Mouse (Mus musculus) c-Kit-negative CD71-positive TER-119-positive erythroid progenitor cells, embryonic 14.5 days (primary cell): ENCODE measurements around the gene Cisd1.
A peak's percentile ranks its signal among the peaks of the same experiment; 100 is the strongest.

Experiments used
- DNase-seq: peaks from one replicate; pipeline ENCODE4 v3.0.0-alpha.2; 2013; ENCODE audit warnings: low read depth, low spot score

Cisd1 gene

DNA sequence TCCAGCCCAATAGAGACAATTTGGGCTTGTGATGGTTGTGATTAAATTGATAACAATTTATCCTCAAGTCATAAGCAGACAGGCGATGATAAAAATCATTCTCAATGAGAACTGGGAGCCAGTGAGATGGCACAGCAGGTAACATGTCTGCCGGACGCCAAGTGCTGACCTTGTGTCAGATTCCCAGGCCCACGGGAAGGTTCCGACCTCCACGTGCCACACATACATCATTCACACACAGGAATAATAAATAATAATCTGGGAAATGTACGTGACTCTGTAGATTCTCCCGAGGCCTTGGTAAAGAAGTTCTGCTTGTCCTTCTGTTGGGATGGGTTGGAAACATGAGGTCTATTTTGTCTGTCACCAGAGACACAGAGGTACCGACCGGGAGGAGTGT, 17.4 kb downstream of the Cisd1 start:
- DNase-seq = no peak

DNA sequence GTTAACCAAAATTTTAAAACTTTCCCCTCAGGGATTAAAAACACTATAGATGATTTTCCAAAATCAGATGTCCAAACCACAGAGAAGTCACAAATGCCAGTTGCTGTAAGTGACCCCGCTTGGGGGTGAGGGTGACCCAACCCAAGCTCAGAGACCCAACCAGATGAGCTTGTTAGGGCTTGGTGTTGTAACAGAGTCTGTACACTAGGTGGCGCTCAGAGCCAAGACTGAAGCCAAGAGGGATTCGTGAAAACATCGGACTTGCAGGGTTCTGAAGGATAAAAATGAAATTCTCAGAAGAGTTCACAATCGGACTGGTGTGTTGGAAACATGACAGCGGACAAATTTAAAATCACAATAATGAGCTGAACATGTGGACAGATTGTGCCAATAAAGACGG, 18.0 kb downstream of the Cisd1 start:
- DNase-seq = peak; percentile 51

DNA sequence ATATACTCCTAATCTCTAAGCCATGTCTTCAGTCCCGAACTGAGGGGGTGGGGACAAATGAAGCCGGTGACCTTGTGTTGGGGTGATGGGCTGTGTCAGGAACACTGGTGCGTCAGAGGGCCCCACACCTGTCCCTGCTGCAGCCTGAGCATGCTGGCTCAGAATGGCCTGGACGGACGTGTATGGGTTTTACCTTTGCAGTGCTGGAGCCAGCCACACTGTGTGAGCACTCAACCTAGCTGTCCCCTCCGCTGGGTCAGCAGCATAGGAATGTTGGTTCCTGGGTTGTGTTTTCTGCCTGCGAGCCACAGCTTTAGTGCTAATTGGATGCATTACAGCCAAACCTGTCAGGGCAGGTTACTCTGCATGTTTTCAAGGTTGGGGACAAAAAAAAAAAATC, 18.6 kb downstream of the Cisd1 start:
- no peak for DNase-seq

GRCm38 (mm10) chr10:71323669-71324068, 21.1 kb downstream of the Cisd1 start:
- no peak for DNase-seq

- DNase-seq = no peak
Measured at GRCm38 (mm10) chr10:71316497-71316896, 28.3 kb downstream of the Cisd1 start.

GRCm38 (mm10) chr10:71316056-71316455, 28.7 kb downstream of the Cisd1 start:
- DNase-seq = no peak

- DNase-seq = no peak
Measured at GRCm38 (mm10) chr10:71314596-71314995, 30.2 kb downstream of the Cisd1 start.

GRCm38 (mm10) chr10:71310288-71310687, 34.5 kb downstream of the Cisd1 start:
- DNase-seq = no peak

DNA sequence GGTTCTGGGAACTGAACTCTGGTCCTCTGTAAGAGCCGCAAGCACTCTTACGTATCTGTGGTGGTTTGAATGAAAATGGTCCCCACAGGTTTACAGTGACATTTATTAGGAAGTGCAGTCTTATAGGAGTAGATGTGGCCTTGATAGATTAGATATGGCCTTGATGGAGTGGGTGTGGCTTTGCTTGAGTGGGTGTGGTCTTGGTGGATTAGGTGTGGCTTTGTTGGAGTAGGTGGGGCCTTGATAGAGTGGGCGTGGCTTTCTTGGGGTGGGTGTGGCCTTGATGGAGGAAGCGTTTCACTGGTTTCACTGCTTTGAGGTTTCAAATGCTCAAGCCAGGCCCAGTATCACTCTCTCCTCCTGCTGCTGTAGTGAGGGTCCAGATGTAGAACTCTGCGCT, 36.6 kb downstream of the Cisd1 start:
- peak; percentile 13 for DNase-seq

GRCm38 (mm10) chr10:71306759-71307158, 38.0 kb downstream of the Cisd1 start:
- DNase-seq = no peak

- DNase-seq = no peak
Measured at GRCm38 (mm10) chr10:71306190-71306589, 38.6 kb downstream of the Cisd1 start.

GRCm38 (mm10) chr10:71302490-71302889, 42.3 kb downstream of the Cisd1 start:
- DNase-seq = no peak

DNA sequence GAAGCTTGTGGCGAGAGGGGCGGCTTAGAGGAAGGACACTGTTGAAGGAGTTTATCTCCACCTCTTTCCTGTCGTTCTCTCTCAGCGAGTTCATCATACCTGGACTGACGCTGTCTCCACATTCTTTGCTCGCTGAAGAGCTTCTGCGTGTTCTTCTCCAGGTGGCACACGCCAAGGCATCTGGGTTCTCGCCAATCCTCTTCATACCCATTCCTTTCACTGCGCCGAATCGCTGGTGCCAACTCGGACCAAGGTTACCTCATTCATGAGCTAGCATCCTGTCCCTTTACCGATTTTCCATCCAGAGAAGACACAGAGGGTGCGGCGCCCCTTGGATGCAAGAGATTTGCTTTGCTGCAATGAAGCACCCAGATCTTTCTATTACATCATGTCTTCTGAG, 44.6 kb downstream of the Cisd1 start:
- no peak for DNase-seq

DNA sequence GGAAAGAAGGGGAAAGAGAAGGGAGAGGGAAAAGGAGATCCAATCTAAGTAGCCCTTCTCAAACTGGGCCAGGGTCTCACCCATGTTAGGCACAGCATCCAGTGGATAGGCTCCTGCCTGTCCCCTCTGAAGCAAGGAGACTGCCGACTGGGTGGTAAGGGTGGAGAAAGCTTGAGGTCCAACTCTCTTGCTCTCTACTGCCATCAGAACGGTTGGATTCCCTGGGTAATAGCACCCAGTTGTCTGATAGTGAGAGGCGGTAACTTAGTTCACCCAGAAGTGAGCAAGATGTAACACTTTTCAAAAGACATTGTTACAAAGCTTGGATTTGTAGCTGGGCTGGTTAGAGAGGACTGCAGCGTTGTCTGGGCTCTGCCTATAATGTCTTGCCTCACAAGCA, 51.5 kb downstream of the Cisd1 start:
- no peak for DNase-seq

DNA sequence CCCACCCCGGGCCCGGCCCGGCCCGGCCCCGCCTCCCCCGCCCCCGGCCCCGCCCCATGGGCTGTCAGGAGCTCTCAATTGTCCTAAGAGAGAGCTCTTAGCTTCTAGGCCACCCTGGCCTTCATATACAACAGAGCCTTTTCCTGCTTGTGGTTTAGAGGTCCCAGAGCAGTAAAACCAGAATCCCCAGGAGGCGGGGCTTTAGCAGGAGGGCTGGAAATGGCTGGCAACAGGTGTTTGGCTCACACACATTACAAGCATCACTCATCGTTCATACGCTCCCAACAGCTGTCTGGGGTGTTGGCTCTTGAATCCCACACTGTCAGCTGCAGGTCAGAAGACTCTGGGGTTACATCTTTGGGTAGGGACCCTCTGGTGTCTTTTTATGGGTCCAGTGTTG, 52.5 kb downstream of the Cisd1 start:
- no peak for DNase-seq

GRCm38 (mm10) chr10:71291801-71292200, 53.0 kb downstream of the Cisd1 start:
- no peak for DNase-seq

GRCm38 (mm10) chr10:71291179-71291661, 53.5 kb downstream of the Cisd1 start:
- no peak for DNase-seq

DNA sequence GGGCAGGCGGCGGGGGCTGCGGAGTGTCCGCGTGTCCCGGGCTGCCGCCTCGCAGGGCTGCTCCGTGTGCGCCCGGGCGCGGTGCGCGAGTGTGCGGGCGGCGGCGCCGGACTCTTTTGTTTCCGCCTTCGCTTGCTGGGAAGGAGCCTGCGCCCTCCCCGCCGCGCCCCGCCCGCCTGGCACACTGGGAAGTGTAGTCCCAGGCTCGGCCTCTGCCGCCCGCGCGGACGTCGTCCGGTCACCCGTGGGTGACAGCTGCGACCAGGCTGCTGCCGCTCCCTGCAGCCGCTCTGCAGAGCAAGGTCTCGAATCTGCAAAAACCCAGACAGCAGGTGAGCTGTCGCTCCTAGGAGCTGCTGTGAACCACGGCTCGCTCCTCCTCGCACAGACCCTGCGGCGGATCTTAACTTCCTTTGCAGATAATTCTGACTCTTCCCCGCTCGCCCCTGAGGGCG, 59.6 kb downstream of the Cisd1 start, which contains the start of gene Ube2d1:
Gene Ube2d1 (minus strand): TSS at position 137 of the 455 bp plus-strand sequence.
- DNase-seq = no peak

DNA sequence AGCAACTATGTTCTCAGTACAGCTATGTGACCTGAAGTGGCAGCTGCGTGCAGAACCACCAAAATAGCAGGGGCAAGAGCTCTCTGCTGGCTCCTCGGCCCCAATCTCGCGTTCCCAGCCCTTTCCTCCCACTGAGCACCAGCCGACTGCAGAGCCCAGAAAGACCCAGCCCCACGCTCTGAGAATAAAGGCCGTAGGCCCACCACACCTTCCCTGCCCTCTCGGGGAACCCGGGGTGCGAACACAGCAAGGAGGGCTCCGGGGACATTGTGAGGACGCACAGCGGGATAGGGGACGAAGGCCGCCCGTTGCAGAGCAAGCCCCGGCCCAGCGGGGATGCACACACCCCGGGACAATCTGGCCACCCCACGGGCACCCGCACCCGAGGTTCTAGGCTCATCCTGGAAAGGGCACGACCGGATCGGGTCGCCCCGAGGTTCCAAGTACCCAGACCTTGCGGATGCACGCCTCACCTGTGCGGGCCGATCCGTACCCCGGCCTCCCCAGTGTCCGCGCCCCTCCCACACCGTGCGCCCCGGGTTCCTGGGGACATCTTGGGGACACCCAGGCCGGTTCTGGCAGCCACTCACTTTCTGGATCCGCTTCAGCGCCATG, 60.1 kb downstream of the Cisd1 start:
- DNase-seq = no peak

- no peak for DNase-seq
Measured at GRCm38 (mm10) chr10:71284131-71284510, 60.6 kb downstream of the Cisd1 start.
